Mouse (Mus musculus) c-Kit-positive CD71-negative TER-119-negative erythroid progenitor cells, embryonic 14.5 days (primary cell): ENCODE measurements around the gene Dtx3l.
A peak's percentile ranks its signal among the peaks of the same experiment; 100 is the strongest.
"Not testable (repeated sequence)": the region's sequence is repeated elsewhere in the genome, so short reads cannot be mapped to it uniquely, and the experiment has no call there.

ENCODE experiments used
- DNase-seq: peaks from one replicate; pipeline ENCODE4 v3.0.0-alpha.2; 2013; ENCODE audit warnings: low read depth

Gene Dtx3l

DNA sequence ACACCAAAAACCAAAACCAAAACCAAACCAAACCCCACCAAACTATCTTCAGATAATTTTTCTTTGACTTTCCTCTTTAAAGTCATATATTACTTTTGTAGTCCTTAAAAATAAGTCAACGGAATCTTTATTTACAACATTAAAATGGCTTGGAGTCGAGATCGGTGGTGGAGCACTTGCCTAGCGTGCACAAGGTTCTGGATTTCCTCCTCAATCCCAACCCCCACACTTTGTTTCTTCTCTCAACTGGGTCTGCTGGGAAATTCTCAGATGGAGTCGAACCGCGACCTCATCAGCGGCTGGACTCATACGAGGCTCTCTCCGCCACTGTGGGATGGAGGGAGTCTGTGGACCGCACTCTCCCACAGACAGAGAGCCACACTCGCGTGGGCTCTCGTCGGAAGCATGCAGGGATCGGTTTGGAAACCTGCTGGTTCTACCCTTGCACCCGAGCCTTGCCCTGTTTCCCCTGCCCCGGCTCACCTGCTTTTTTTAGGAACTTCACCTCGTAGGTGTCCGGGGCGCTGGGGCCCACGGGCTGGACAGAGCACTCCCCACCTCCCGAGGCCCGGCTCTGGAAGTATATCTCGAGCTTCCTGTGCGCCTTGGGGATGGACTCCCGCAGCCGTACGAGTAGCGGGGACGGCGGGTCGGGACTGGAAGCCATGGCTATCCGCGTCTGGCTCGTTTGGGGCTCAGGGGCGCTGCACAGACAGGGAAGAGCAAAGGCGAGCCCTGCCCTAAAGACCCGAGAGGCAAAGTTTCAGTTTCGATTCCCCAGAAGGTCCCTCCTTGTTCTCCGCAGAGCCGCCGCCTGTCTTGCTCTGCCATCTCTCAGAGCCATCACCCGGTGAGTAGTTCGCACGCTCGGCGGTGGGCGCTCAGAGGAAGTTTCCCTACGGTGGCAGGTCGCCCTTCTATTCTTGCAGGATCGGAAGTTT lies at the start of gene Dtx3l, which contains the start of gene Parp9:
Gene Dtx3l (minus strand): TSS at position 941 of the 941 bp plus-strand sequence.
Gene Parp9 (plus strand): TSS at position 260 of the 941 bp plus-strand sequence.
- peak; percentile 62 for DNase-seq

GRCm38 (mm10) chr16:35987930-35988329 lies 49.0 kb upstream of the Dtx3l start:
- DNase-seq = no peak

GRCm38 (mm10) chr16:35984471-35984870 lies 45.5 kb upstream of the Dtx3l start:
- DNase-seq = no peak

GRCm38 (mm10) chr16:35983517-35984101 lies 44.7 kb upstream of the Dtx3l start:
- DNase-seq = peak; percentile 35

- DNase-seq = peak; percentile 78
Measured at GRCm38 (mm10) chr16:35982902-35983516, 44.1 kb upstream of the Dtx3l start.

- DNase-seq = no peak
Measured at GRCm38 (mm10) chr16:35982506-35982901, 43.6 kb upstream of the Dtx3l start.

DNA sequence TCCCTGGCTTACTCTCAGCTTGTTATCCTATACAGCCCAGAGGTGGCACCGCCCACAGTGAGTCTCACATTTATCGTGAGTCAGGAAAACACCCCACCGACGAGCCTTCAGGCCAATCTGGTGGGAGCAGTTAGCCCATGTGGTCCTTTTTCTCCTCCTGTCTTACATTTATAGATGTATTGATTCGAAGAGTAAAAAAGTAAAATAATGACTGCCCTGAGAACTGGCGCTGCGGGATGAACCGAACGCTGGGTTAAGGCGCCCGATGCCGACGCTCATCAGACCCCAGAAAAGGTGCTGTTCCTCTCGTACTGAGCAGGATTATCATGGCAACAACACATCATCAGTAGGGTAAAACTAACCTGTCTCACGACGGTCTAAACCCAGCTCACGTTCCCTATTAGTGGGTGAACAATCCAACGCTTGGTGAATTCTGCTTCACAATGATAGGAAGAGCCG lies 42.4 kb upstream of the Dtx3l start:
- DNase-seq = peak; percentile 100

DNA sequence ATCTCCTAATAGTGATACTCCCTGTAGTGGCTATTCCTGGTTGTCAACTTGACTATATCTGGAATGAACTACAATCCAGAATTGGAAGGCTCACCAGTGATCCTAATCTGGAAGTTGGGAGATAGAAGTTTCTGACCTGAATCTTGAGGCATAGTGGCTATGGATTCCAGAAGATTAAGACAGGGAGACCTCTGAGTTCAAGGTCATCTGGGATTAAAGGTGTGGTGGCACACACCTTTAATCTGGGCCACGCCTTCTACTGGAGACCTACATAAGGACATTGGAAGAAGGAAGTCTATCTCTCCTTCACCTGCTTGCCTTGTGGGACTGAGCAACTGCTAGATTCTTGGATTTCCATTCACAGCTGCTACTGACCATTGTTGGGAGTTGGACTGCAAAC lies 39.5 kb upstream of the Dtx3l start, which contains the start of gene Kpna1:
Gene Kpna1 (plus strand): TSS at position 301 of the 400 bp plus-strand sequence.
- DNase-seq = not testable (repeated sequence)

- DNase-seq = no peak
Measured at GRCm38 (mm10) chr16:35974021-35974420, 35.1 kb upstream of the Dtx3l start.

DNA sequence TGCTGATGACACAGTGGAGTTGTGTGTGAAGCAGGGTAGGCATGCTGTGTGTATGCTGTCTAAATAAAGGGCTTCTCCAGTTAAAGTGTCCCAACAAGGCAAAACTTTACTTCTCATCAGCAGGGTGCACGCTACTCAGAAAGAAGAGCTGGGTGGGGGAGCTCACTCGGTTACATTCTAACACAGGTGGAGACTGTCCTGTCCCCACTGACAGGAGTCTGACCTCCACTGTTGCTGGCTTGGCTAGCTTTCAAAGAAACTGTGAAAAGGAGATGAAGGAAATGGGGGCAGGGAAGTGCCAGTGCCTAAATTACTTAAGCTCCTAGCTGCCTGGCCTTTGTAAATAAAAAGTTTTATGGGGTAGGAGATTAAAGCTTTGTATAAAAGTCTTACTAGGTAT lies 29.2 kb upstream of the Dtx3l start:
- DNase-seq = no peak

DNA sequence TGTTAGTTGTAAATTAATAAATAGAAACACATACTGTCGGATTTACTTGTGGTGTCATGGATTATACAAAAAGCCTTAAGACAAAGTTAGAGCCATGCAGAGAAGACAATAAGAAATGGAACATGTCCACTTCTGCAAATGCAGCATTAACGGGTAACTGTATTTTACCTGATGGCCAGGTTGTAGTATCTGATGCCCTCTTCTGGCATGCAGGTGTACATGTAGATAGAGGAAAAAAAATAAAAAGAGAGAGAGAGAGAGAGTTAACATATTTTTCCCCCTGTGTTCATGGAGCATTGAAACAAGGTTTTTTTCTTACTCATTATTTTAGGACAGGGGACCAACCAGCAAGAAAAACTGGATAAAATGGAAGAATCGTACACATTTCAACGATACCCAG lies 28.4 kb upstream of the Dtx3l start:
- DNase-seq = no peak

GRCm38 (mm10) chr16:35966411-35967115 lies 27.6 kb upstream of the Dtx3l start:
- no peak for DNase-seq

DNA sequence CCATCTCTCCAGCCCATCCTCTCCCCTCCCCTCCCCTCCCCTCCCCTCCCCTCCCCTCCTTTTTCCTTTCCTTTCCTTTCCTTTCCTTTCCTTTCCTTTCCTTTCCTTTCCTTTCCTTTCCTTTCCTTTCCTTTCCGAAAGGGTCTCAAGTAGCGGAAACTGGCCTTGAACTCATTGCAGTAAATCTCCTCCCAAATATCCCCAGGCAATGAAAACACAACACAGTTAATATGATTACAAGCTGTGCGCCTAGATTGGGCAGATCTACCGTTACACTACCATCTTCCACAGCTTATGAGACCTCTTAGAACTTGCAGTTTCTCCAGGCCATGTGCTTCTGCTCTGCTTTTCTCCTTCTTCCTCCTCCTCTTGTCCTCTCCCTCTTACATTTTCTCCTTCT lies 27.0 kb upstream of the Dtx3l start:
- not testable (repeated sequence) for DNase-seq

DNA sequence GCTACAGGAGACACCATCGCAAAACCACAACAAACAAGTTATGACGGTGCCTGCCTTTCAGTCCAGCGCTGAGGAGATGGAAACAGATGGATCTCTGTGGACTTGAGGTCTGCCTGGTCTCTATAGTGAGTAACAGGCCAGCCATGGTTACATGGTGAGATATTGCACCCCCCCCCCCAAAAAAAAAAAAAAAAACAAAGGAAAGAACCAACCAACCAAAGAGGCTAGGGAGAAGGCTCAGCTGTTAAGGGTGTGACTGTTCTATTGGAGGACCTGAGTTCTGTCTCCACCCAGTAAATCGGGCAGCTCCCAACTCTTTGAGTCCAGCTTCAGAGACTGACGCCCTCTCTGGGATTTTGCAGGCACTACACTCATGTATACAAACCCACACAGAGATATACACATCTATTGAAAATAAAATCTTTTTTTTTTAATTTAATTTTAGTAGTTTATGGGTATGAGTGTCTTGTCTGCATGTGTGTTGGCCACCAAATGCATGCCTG lies 13.7 kb upstream of the Dtx3l start:
- no peak for DNase-seq

GRCm38 (mm10) chr16:35951216-35951615 lies 12.3 kb upstream of the Dtx3l start:
- DNase-seq = no peak

DNA sequence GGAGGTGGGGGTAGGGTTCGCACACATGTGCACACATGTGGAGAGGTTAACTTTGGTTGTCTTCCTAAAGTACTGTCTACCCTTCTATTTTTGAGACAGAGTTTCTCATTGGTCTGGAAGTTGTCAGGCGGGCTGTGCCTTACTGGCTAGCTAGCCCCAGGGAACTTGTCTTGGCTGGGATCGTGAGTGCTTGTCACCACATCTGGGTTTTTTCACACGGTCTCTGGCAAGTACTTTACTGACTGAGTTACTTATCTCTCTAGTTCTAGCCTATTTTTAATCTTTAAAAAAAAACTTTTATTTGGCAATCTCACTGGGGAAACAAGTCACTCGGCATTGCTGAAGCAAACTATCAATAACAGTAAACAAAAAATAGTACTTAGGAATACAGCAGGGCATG lies 10.3 kb upstream of the Dtx3l start:
- DNase-seq = no peak

GRCm38 (mm10) chr16:35941382-35941781 lies 2.4 kb upstream of the Dtx3l start:
- peak; percentile 29 for DNase-seq

DNA sequence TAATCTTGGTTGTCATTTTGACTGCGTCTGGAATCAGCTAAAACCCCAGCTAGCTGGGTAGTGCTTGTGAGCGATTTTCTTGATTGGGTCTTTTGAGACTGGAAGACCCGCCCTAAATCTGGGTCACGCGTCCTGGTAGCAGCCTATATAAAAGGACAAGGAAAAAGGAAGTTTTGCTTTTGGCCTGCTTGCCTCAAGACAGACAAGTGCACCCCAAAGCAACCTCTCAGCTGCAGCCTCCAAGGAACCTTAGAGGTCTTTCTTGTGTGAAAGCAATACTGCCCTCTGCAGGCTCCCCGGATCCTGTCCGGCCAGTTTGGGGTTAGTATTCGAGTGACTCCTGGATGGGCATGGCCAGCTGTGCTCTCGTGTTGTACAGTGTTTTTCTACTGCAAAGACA lies 739 bp upstream of the Dtx3l start:
- DNase-seq = peak; percentile 83

DNA sequence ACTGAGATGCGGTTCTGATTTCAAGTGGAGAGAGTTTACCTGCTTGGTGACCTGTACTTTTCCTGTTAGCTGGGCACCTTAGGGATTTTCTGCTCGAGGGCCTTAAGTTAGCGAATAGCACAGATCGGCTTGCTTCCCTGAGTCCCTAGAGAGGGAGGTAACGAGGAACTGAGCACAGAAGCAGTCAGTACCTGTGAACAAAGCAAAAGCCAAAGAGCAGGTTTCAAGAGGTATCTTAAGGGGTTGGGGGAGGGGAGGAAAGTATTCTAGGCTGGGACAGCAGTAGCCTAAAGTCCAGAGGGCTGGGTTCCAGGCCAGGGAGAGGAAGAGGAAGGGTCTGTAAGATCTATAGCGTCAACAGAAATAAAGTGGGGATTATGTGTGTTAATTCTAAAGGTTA lies 310 bp upstream of the Dtx3l start:
- DNase-seq = no peak

DNA sequence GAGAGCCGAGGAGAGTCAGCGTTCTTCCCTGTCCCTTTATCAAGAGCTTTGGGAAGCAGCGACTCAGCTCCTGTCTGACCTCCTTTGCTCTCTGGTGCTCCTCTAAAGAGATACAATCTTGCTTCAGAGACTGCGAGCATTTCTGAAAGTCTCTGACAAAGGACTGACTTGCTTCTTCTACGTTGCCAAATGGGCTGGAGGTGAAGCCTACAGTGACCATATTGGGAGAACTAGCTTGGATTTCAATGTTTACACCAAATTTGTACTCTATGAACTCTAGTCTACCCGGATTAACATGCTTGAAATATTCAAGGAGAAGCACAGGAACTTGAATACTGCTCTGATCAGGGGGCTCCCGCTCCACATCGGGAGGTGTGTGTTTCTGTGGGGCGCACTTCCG lies 5.8 kb downstream of the Dtx3l start:
- no peak for DNase-seq

GRCm38 (mm10) chr16:35932179-35933055 lies 6.5 kb downstream of the Dtx3l start:
- no peak for DNase-seq
